Mouse (Mus musculus) forebrain, postnatal 0 days (tissue): ENCODE measurements at regions not wholly inside any gene's neighbourhood (a gene's known extent, or its start where the extent isn't known, plus 50 kb on each side); places are given as distances from the start of the nearest gene placed in this dataset.

Source experiments
- ATAC-seq: fragments of 200-750 bp; cut with Nextera tagmentation; 2 replicates; pipeline ENCODE4 v1.8.0; 2017; ENCODE audit warnings: mild to moderate bottlenecking, moderate library complexity
- DNase-seq: peaks from one replicate; pipeline ENCODE4 v3.0.0-alpha.2; 2015
- H3K27ac ChIP-seq: fragments of 300-500 bp; sonication (generic); 2 replicates; pipeline ENCODE4 v1.5.1; 2014; ENCODE audit warnings: low read depth, mild to moderate bottlenecking, antibody characterized with exemption, low read length, moderate library complexity, mixed read lengths
- H3K27me3 ChIP-seq: fragments of 300-500 bp; sonication (generic); 2 replicates; pipeline ENCODE4 v1.6.1; 2014; ENCODE audit warnings: mild to moderate bottlenecking, low read length, mixed read lengths; ENCODE audit not compliant: insufficient read depth
- H3K36me3 ChIP-seq: fragments of 300-500 bp; sonication (generic); 2 replicates; pipeline ENCODE4 v1.6.1; 2014; ENCODE audit warnings: mild to moderate bottlenecking, moderate library complexity; ENCODE audit not compliant: insufficient read depth
- H3K4me1 ChIP-seq: fragments of 300-500 bp; sonication (generic); 2 replicates; pipeline ENCODE4 v1.6.1; 2014; ENCODE audit warnings: antibody characterized with exemption; ENCODE audit not compliant: insufficient read depth
- H3K4me2 ChIP-seq: fragments of 300-500 bp; sonication (generic); 2 replicates; pipeline ENCODE4 v1.6.1; 2014; ENCODE audit warnings: low read depth, mild to moderate bottlenecking, moderate library complexity
- H3K4me3 ChIP-seq: fragments of 300-500 bp; sonication (generic); 2 replicates; pipeline ENCODE4 v1.5.1; 2014; ENCODE audit warnings: low read depth, low read length, mixed read lengths
- H3K9ac ChIP-seq: fragments of 300-500 bp; sonication (generic); 2 replicates; pipeline ENCODE4 v1.6.1; 2014; ENCODE audit warnings: mild to moderate bottlenecking
- H3K9me3 ChIP-seq: fragments of 300-500 bp; sonication (generic); 2 replicates; pipeline ENCODE4 v1.6.1; 2016; ENCODE audit warnings: low read length
- CTCF ChIP-seq: sonication (generic); IDR thresholded peaks from 2 replicates; pipeline ENCODE4 v1.5.1; 2016; ENCODE audit warnings: antibody characterized with exemption, control low read depth, low read depth
- WGBS: fragments of 180-500 bp; shearing (Covaris S2); extraction: QIAGEN DNeasy Blood & Tissue Kit; methylation state at CpG from one replicate; pipeline ENCODE4 v1.1.7; 2014; 5-methylcytosine and 5-hydroxymethylcytosine counted together

GRCm38 (mm10) chr11:55946028-55946427, 94.8 kb downstream of the Nmur2 start:
- Histone ChIP-seq H3K27me3 (no peaks in the 10 kb centered on the region), H3K36me3 (no peaks in the 10 kb centered on the region), H3K4me3 (no peak overlapping the region), H3K4me2 (no peak overlapping the region), H3K9me3 (no peaks in the 10 kb centered on the region), H3K27ac (no peak overlapping the region), H3K4me1 (no peaks in the 10 kb centered on the region), H3K9ac (no peak overlapping the region)
- WGBS = 46% methylated on average over 3 of the region's 3 CpGs
- DNase-seq = no peak
- ATAC-seq = no peak
- TF ChIP-seq CTCF = no peak

GRCm38 (mm10) chr11:55939983-55940382, 100.8 kb downstream of the Nmur2 start:
- ATAC-seq (no peak), DNase-seq (no peak)
- H3K4me2 ChIP-seq = no peak overlapping the region
- H3K9ac ChIP-seq = no peak overlapping the region
- no peaks in the 10 kb centered on the region for H3K4me1 ChIP-seq
- no peak overlapping the region for H3K4me3 ChIP-seq
- TF ChIP-seq CTCF = no peak
- WGBS = 89% methylated on average over 2 of the region's 2 CpGs
- H3K27ac ChIP-seq = no peak overlapping the region
- no peaks in the 10 kb centered on the region for H3K27me3 ChIP-seq
- H3K9me3 ChIP-seq = no peaks in the 10 kb centered on the region
- H3K36me3 ChIP-seq = no peaks in the 10 kb centered on the region

- 69% methylated on average over 5 of the region's 5 CpGs for WGBS
- no peak overlapping the region for H3K27ac ChIP-seq
- H3K27me3 ChIP-seq = no peaks in the 10 kb centered on the region
- H3K4me1 ChIP-seq = no peaks in the 10 kb centered on the region
- DNase-seq = no peak
- H3K36me3 ChIP-seq = no peaks in the 10 kb centered on the region
- H3K9ac ChIP-seq = no peak overlapping the region
- no peak for ATAC-seq
- TF ChIP-seq CTCF = 0 out of 2 replicates have a peak, but pooled peaks have one; percentile 17
- H3K4me3 ChIP-seq = no peak overlapping the region
- no peaks in the 10 kb centered on the region for H3K9me3 ChIP-seq
- H3K4me2 ChIP-seq = no peak overlapping the region
Measured at GRCm38 (mm10) chr11:55926366-55926765, 114.4 kb downstream of the Nmur2 start.

- Histone ChIP-seq H3K9me3 (no peaks in the 10 kb centered on the region), H3K27me3 (no peaks in the 10 kb centered on the region), H3K4me2 (no peak overlapping the region), H3K36me3 (no peaks in the 10 kb centered on the region), H3K4me1 (no peaks in the 10 kb centered on the region), H3K27ac (no peak overlapping the region), H3K9ac (no peak overlapping the region), H3K4me3 (no peak overlapping the region)
- peak; percentile 4 for DNase-seq
- no peak for TF ChIP-seq CTCF
- no peak for ATAC-seq
- 38% methylated on average over 3 of the region's 3 CpGs for WGBS
Measured at GRCm38 (mm10) chr11:55919066-55919465, 121.7 kb downstream of the Nmur2 start.

GRCm38 (mm10) chr11:55918411-55918810, 122.4 kb downstream of the Nmur2 start:
- DNase-seq (peak; percentile 5), ATAC-seq (no peak)
- Histone ChIP-seq H3K27ac (no peak overlapping the region), H3K9ac (no peak overlapping the region), H3K27me3 (no peaks in the 10 kb centered on the region), H3K4me2 (no peak overlapping the region), H3K4me1 (no peaks in the 10 kb centered on the region), H3K36me3 (no peaks in the 10 kb centered on the region), H3K4me3 (no peak overlapping the region), H3K9me3 (no peaks in the 10 kb centered on the region)
- no peak for TF ChIP-seq CTCF
- WGBS = 82% methylated on average over 5 of the region's 5 CpGs

- no peak overlapping the region for H3K27ac ChIP-seq
- DNase-seq (no peak), ATAC-seq (no peak)
- no peaks in the 10 kb centered on the region for H3K27me3 ChIP-seq
- WGBS = 22% methylated on average over 6 of the region's 6 CpGs
- H3K4me3 ChIP-seq = no peak overlapping the region
- H3K4me2 ChIP-seq = no peak overlapping the region
- H3K4me1 ChIP-seq = no peaks in the 10 kb centered on the region
- H3K9me3 ChIP-seq = no peaks in the 10 kb centered on the region
- no peaks in the 10 kb centered on the region for H3K36me3 ChIP-seq
- no peak overlapping the region for H3K9ac ChIP-seq
- no peak for TF ChIP-seq CTCF
Measured at GRCm38 (mm10) chr11:55897506-55897905, 143.3 kb downstream of the Nmur2 start.

GRCm38 (mm10) chr11:55890161-55890560, 150.6 kb downstream of the Nmur2 start:
- WGBS = 40% methylated on average over 4 of the region's 4 CpGs
- no peaks in the 10 kb centered on the region for H3K9me3 ChIP-seq
- no peaks in the 10 kb centered on the region for H3K4me1 ChIP-seq
- DNase-seq (no peak), ATAC-seq (no peak)
- no peak overlapping the region for H3K9ac ChIP-seq
- H3K27me3 ChIP-seq = no peaks in the 10 kb centered on the region
- no peak overlapping the region for H3K4me2 ChIP-seq
- no peak overlapping the region for H3K4me3 ChIP-seq
- no peak for TF ChIP-seq CTCF
- H3K27ac ChIP-seq = no peak overlapping the region
- H3K36me3 ChIP-seq = no peaks in the 10 kb centered on the region

GRCm38 (mm10) chr11:55878631-55879030, 162.2 kb downstream of the Nmur2 start:
- no peak for DNase-seq
- no peak for ATAC-seq
- Histone ChIP-seq H3K4me3 (no peak overlapping the region), H3K9ac (no peak overlapping the region), H3K4me2 (no peak overlapping the region), H3K27ac (no peak overlapping the region), H3K9me3 (no peaks in the 10 kb centered on the region), H3K27me3 (no peaks in the 10 kb centered on the region), H3K36me3 (no peaks in the 10 kb centered on the region), H3K4me1 (no peaks in the 10 kb centered on the region)
- TF ChIP-seq CTCF = no peak
- 96% methylated on average over 2 of the region's 2 CpGs for WGBS
